Mouse (Mus musculus) urinary bladder, adult 2 months (tissue): ENCODE data around the gene Mtch2. TPM values are rescaled to one million over a fixed set of nuclear protein-coding genes. Genes with fewer than 3 reads are reported as not detected.

Source experiments
- DNase-seq: peaks from one replicate; pipeline ENCODE4 v3.0.0; 2022; ENCODE audit warnings: low spot score
- polyA plus RNA-seq: library from polyadenylated mRNA; depleted of rRNA; stranded (reverse); fragments of >200 nt; gene quantifications from 2 replicates; pipeline ENCODE4 v1.2.3, GENCODE M21; 2012; rRNA removed

Mtch2 gene
- polyA plus RNA-seq, 1 experiment: 146 TPM

DNA sequence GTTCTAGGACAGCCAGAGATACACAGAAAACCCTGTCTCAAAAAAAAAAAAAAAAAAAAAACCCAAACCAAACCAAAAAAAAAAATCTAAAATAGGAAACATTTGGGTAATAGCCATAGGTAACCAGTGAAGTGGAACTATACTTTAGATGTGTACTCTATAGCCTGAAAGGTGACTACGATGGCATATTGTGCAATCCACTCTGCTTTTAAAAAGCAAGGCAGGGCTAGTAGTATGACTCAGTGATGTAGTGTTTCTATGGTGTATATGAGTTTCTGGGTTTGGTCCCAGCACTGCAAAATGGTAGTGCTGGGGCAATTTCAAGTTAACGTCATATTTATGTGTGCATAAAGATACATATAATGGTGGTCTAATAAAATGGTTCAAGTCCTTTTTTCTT lies 59.8 kb downstream of the Mtch2 start:
- no peak for DNase-seq

DNA sequence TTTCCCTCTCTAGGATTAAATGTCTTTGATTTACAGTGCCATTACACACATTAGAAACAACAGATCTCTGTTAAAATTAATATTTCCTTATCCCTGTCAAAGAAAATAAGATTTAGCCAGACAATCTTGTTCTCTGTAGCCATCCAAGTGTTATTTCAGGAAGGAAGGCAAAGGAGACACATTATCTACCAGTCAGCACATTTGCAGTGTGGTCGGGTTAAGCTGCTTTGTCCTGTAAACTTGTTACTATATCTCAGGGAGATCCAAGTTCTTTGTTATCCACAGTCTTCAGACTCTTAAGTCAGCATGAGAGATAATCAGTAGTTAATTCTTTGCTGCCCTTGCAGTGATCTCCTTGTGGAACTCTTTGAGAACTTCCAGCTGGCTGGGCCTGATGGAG lies 63.9 kb downstream of the Mtch2 start:
- DNase-seq: no peak

DNA sequence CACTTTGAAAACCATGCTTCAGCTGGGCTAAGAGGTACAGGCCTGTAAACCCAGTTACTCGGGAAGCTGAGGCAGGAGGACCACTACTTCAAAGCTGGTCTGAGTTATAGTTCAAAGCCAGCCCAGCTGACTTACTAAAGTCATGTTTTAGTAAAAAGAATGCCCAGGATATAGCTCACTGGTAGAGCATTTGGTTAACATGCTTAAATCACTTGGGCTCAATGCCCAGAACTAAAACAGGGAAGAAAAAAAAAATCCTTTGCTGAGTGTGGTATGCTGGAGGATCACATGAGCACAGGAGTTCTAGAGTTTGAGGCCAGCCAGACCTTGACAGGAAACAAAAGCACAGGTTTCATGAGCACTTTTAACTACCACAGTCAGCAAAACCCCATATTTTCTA lies 64.7 kb downstream of the Mtch2 start:
- DNase-seq: no peak

DNA sequence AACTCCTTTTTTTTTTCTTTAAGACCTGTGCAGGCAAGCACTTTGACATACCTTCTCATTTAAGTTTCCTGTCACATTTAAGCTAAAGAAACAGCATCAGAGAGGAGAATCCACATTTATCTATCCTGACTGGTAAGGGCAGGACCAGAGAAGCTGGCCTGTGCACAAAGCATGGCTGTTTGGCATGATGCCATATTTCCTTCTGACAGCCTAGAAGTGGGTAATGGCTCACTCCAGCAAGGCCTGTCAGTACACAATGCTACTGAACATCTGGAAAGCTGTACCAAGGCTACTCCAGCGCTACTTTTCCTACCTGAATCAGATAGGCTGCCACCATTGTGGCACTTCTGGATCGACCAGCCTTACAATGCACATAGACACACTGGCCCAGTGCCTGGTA lies 66.7 kb downstream of the Mtch2 start:
- no peak for DNase-seq

DNA sequence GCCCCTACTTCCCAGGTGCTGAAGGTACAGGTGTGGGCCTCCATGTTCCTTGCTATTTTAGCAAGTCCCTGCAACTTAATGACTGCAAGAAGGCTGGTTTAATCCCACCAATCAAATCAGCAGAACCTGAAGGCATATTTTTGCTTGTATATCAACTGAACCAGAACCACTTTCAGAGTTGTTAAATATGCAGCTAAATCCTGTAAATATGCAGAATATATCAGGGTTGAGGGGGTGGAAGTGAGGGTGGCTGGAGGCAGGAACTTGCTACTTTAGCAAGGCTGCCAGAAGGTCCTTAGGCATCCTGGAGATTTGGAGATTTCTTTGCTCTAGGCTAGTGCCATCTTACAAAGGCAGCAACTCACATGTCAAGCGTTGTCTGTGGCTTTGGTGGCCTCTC lies 68.6 kb downstream of the Mtch2 start:
- no peak for DNase-seq

Other genes with a start within 250 kb of the Mtch2 start
- 13.6 and 13.9 TPM in 2 replicates for gene Nup160, start 169.9 kb upstream of the Mtch2 start, polyA plus RNA-seq
- gene Fnbp4, start 101.8 kb upstream of the Mtch2 start, polyA plus RNA-seq: 43.2 and 55.3 TPM in 2 replicates
- gene Agbl2, start 64.4 kb upstream of the Mtch2 start, polyA plus RNA-seq: 2.6 and 2.9 TPM in 2 replicates
- gene C1qtnf4, start 38.7 kb downstream of the Mtch2 start, polyA plus RNA-seq: 4.9 and 7.2 TPM in 2 replicates
- gene Kbtbd4, start 57.6 kb downstream of the Mtch2 start, polyA plus RNA-seq: 15.5 and 17.9 TPM in 2 replicates
- gene Ndufs3, start 57.7 kb downstream of the Mtch2 start, polyA plus RNA-seq: 153 and 162 TPM in 2 replicates
- gene Celf1, start 93.2 kb downstream of the Mtch2 start, polyA plus RNA-seq: 90.1 and 90.7 TPM in 2 replicates
- gene Rapsn, start 188.5 kb downstream of the Mtch2 start, polyA plus RNA-seq: 0.56 and 0.81 TPM in 2 replicates
- 166 and 178 TPM in 2 replicates for gene Psmc3, start 206.9 kb downstream of the Mtch2 start, polyA plus RNA-seq
- gene Slc39a13, start 223.3 kb downstream of the Mtch2 start, polyA plus RNA-seq: 63.7 and 87.4 TPM in 2 replicates
- gene Spi1, start 235.2 kb downstream of the Mtch2 start, polyA plus RNA-seq: 17.7 and 21.0 TPM in 2 replicates